Mouse (Mus musculus): Measurements from ENCODE around the gene Ltb.

DNA sequence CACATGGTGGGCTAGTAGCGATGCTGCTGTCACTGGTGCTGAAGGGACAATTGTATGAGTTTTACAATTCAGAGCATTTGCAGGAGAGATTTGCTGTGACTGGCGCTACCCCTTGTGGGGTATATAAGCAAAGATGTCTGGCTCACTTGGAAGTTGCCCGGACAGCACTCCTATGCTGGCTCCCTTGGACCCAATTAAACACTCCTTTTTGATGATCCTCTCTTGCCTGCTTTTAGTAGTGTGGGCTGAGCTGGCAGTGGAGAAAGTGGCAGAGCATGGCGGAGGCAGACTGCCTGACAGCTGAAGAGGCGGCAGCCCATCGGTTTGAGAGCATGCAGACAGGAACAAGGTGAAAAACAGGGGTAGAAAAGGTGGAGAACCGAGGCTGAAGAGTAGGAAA, 26.4 kb upstream of the Ltb start:
- no peak for TF ChIP-seq POLR2A (IDR thresholded peaks at IDR 0.05; ENCODE audit: low read depth, low read length)
- no peak for TF ChIP-seq CTCF (IDR thresholded peaks at IDR 0.05; ENCODE audit: borderline replicate concordance, insufficient read depth, low read length)

Data from embryonic fibroblast, embryonic 13.5 days (primary cell).